Mouse (Mus musculus) adrenal gland, postnatal 4 days (tissue): ENCODE measurements around the gene Hoxc4. TPM values are rescaled to one million over a fixed set of nuclear protein-coding genes. Genes with fewer than 3 reads are reported as not detected.

Source experiments
- DNase-seq, 2 experiments: peaks; one replicate each; pipeline ENCODE4 v3.0.0; 2021 to 2022; ENCODE audit warnings: low spot score in 2 of 2, mixed read lengths in 2 of 2
- long read RNA-seq, 2 experiments: library from polyadenylated mRNA; stranded (forward); transcript quantifications; one replicate each; pipeline ENCODE4 v2.0.0; 2021
- total RNA-seq, 2 experiments: library from RNA; stranded (reverse); gene quantifications; 2 replicates each; pipeline ENCODE4 v1.2.3; 2021

Hoxc4 gene
- total RNA-seq, result 10 to 100 TPM; 11.3 to 13.4 TPM
- long read RNA-seq, experiment 1, transcript Hoxc4-201 (2 exons, 1,983 nt), result major isoform, 8 of 10 reads
- long read RNA-seq, experiment 1, partial matches to known transcripts, result 1 of 10 reads
- long read RNA-seq, experiment 1, other reads (novel, unspliced or antisense), result 1 of 10 reads
- long read RNA-seq, experiment 2, partial matches to known transcripts, result 0 of 3 reads
- long read RNA-seq, experiment 2, other reads (novel, unspliced or antisense), result 1 of 3 reads

GRCm38 (mm10) chr15:103018636-103019035 lies at the start of gene Hoxc4:
TSS of gene Hoxc4 (plus strand) at chr15:103018934.
- no peak for DNase-seq

DNA sequence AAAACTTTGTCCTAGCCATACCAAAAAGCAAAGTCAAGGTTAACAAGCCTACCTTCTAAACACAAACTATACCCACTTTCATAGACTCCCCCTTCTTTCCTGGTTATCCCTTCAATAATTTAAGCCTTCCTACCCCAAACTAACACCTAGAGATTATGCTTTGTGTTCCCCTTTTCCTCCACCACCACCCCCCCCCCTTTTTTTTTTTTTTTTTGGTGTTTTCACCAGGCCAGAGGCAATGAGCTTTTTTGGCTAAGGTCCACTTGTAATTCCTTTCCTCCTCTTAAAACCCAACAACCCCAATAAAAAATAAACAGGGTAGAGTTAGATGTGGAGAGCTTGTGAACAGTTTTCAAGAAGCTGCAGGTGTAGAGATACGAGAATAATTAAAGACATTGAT lies 49.4 kb upstream of the Hoxc4 start:
- DNase-seq, result no peak

- no peak for DNase-seq
Measured at GRCm38 (mm10) chr15:102970740-102971139, 48.0 kb upstream of the Hoxc4 start.

DNA sequence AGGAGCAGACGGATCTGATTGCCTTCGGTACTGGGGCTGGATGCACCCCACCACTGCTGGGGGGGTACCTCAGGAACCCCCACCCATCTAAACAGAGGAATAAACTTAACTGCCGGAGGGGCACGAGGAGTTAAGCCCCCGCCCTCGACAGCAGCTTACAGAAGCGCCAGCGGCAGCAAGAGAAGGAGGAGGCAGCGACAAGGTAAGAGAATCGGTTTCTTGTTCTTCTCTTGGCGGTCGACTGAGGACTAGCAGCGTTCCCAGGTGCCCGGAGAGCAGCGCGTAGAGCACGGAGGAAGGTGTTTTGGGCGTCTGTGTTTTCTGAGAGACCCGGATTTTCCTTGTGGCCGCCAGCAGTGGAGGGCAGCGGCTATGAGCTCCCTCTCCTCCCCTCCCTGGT lies 46.5 kb upstream of the Hoxc4 start:
- DNase-seq, result no peak

GRCm38 (mm10) chr15:102972753-102973152 lies 46.0 kb upstream of the Hoxc4 start:
- DNase-seq, result no peak

DNA sequence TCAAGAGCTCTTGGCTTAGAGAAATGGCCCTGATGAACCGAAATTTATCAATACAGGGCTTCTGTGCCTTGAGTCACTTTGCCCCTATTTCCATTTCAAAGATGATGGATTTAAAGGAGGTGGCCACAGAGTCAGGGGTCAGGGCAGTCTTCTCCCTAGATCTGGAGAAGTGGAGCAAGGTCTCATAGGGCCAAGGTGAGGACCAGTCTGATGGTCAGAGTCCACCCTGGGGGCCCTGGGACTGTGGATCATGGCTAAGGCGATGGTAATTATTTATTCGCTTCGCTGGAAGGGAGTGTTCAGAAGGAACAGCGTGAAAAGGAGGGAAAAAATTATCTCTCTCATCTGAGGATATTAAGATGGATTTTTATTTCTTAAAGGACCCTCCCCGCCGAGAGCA lies 43.7 kb upstream of the Hoxc4 start:
- no peak for DNase-seq

DNA sequence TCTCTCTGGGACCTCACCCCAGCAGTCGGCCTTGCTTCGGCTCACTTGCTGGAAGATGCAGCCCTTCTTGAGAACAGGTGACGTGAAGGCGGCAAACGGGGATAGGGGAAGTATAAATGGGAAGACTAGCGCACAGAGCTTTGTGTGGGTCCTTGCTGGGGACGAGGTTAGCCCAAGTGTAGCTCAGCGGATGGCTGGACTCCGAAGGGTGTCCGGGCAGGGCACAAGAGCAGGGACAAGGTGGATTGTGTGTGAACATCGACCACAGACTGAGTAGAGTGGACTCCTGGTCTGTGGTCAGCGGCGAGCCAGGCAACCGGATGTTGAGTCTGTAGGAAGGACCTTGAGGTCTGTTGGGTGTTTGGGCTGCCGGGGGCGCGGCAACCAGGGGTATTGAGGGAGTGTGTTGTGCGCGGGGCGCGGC lies 43.0 kb upstream of the Hoxc4 start:
- no peak for DNase-seq

- DNase-seq, result no peak
Measured at GRCm38 (mm10) chr15:102976171-102976570, 42.6 kb upstream of the Hoxc4 start, which contains the start of gene Hoxc9. TSS of gene Hoxc9 (plus strand) at chr15:102976439.

DNA sequence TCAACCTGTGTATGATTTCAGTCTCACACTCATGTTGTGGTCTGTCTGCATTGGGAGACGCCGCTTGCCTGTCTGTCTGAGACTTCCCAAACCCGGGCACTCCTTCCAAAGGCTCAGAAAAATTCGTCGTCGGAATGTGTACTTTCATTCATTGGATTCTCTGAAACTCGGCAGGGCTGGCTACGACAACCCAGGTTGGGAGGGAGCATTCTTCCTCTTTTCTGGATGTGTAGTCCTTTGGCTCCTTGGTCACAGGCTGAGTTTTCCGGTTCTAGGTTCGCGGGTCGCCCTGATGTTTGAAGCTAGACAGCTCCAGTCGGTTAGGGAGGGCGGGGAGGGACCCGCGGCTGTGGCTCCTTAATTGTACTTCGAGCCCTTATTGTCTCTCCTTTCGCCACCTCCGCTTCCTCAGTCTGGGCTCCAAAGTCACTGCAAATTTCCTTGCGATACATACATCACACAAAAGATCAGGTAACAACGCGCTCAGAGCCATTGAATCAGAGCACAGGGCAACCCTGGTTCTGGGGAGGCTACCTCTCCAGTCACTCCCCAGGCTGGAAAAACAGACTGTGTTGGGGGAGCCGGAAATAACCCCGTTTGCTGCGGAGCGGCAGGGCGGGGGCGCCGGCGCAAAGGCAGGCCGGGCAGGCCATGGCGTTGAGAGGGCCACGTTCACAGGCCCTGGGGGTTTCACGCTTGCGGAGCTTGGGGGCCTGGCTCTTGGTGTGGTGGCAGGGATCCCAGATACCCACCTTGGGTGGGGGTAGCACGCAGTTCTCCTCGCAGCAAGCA lies 41.9 kb upstream of the Hoxc4 start:
- no peak for DNase-seq

DNA sequence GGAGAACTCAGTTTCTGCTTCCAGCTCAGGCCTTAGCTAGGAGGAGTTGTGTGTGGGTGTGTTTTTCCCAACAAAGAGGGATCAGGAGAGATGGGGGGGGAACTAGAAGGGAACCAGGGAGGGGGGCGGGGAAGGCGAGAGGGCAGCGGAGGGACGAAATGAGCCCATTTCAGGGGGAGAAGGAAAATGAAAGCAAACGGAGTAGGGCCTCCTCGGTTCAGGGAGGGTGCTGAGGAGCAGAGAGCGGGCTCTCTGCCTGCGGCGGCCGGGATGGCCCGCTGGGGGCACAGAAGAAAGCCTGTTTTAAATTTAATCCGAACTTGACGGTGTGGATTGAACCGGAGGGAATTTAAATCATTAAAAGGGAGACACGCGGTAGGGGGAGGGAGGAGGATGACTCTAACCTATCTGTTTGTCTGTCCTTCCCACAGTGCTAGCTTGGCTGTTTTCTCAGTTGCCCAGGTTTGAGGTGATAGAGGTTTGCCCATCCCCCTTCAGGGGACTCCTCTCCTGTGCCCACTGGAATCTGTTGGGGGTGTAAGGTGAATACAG lies 41.2 kb upstream of the Hoxc4 start:
- DNase-seq, result no peak

- DNase-seq, result no peak
Measured at GRCm38 (mm10) chr15:102978615-102979515, 39.9 kb upstream of the Hoxc4 start.

DNA sequence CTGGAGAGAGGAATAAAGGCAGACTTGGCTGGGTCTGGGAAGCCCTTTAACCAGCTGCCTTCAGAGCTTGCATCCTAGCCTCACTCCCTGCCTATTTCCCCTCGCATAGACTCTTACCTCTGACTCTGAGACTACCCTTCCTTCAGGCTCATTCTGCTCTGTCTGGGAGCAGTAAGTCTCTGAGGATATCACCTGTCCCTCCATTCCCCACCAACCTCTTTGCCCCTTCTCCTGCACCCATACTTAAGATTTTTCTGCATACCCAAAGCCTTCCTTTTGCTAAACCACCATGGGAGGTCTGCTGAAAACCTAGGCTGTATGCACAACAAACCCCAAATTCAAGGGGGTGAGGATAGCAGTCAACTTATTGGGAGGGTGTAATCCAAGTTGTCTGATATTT lies 38.8 kb upstream of the Hoxc4 start:
- no peak for DNase-seq

GRCm38 (mm10) chr15:102980352-102980751 lies 38.4 kb upstream of the Hoxc4 start:
- DNase-seq, result no peak

- DNase-seq, result no peak
Measured at GRCm38 (mm10) chr15:102980912-102981311, 37.8 kb upstream of the Hoxc4 start.

- no peak for DNase-seq
Measured at GRCm38 (mm10) chr15:102981379-102982288, 37.1 kb upstream of the Hoxc4 start.

GRCm38 (mm10) chr15:102983716-102984115 lies 35.0 kb upstream of the Hoxc4 start:
- DNase-seq, result no peak

GRCm38 (mm10) chr15:102984521-102984920 lies 34.2 kb upstream of the Hoxc4 start:
- DNase-seq, result no peak

GRCm38 (mm10) chr15:102984925-102985324 lies 33.8 kb upstream of the Hoxc4 start:
- DNase-seq, result no peak

DNA sequence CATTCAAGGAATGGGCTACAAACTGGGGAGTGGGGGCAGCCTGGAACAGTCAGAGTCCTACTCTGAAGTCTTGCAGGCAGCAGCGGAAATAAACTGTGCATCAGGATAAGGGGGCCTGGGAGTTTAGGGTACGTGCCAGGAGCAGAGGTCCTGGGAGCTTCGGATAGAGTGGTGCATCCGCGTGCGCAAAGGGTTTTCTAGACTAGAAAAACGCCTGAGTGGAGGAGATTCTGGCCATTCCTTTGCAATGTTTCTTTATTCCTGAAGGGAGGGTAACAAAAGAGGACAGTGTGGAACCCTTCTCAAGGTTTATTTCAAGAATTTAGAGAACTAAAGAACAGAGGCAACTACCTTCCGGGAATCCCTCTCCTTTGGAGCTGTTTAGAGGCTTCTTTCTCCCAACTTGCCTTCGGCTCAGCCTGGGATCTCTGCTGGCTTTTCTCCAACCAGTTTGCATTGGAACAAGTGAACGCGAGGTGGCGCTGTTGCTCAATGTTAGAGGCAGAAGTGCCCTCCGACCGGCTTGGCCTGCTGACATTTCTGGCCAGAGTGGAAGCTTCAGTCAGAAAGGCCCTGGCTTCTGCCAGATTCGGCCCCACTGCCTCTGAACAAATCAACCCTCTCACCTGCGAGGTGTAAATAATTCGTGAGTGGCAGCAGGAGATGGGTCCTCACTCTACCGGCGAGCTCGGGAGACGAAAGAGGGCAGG lies 31.5 kb upstream of the Hoxc4 start:
- DNase-seq, result peak; percentile 88

DNA sequence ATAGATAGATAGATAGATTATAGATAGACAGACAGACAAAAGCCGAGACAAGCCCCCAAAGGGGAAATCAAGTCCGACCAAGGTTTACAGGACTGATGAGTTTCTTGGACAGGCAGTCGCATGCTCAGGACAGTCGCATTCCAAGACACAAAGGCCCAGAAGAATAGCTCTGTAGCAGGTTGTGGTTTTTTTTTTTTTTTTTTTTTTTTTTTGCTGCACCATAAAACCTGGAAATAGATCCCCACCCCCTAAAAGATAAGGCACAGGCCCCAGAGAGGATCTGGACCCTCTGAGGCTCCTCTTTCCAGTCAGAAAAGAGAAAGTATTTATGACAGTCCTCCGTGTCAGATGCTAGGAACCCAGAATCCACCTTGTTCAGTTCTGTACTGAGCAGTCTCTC lies 30.7 kb upstream of the Hoxc4 start:
- DNase-seq, result no peak
